Mouse (Mus musculus) forebrain, embryonic 13.5 days (tissue): ENCODE measurements at regions not wholly inside any gene's neighbourhood (a gene's known extent, or its start where the extent isn't known, plus 50 kb on each side); places are given as distances from the start of the nearest gene placed in this dataset.

Source experiments
- ATAC-seq: fragments of 200-750 bp; cut with Nextera tagmentation; 2 replicates; pipeline ENCODE4 v1.8.0; 2017
- H3K27ac ChIP-seq: fragments of 300-500 bp; sonication (generic); 2 replicates; pipeline ENCODE4 v1.5.1; 2015; ENCODE audit warnings: inconsistent platforms, mild to moderate bottlenecking, moderate library complexity
- H3K27me3 ChIP-seq: fragments of 300-500 bp; sonication (generic); 2 replicates; pipeline ENCODE4 v1.6.1; 2015; ENCODE audit warnings: mild to moderate bottlenecking, inconsistent platforms
- H3K36me3 ChIP-seq: fragments of 300-500 bp; sonication (generic); 2 replicates; pipeline ENCODE4 v1.6.1; 2015; ENCODE audit warnings: mild to moderate bottlenecking, inconsistent platforms; ENCODE audit not compliant: poor library complexity, severe bottlenecking
- H3K4me1 ChIP-seq: fragments of 300-500 bp; sonication (generic); 2 replicates; pipeline ENCODE4 v1.6.1; 2015; ENCODE audit warnings: inconsistent platforms
- H3K4me2 ChIP-seq: fragments of 300-500 bp; sonication (generic); 2 replicates; pipeline ENCODE4 v1.6.1; 2015; ENCODE audit warnings: inconsistent platforms, mild to moderate bottlenecking, moderate library complexity
- H3K4me3 ChIP-seq: fragments of 300-500 bp; sonication (generic); 2 replicates; pipeline ENCODE4 v1.5.1; 2015; ENCODE audit warnings: mild to moderate bottlenecking, inconsistent platforms
- H3K9ac ChIP-seq: fragments of 300-500 bp; sonication (generic); 2 replicates; pipeline ENCODE4 v1.6.1; 2015; ENCODE audit warnings: mild to moderate bottlenecking, inconsistent platforms
- H3K9me3 ChIP-seq: fragments of 300-500 bp; sonication (generic); replicated peaks from 2 replicates; pipeline ENCODE4 v1.6.1; 2016; ENCODE audit warnings: inconsistent platforms
- WGBS: fragments of 180-500 bp; shearing (Covaris S2); methylation state at CpG from one replicate; pipeline ENCODE4 v1.1.7; 2015; 5-methylcytosine and 5-hydroxymethylcytosine counted together

DNA sequence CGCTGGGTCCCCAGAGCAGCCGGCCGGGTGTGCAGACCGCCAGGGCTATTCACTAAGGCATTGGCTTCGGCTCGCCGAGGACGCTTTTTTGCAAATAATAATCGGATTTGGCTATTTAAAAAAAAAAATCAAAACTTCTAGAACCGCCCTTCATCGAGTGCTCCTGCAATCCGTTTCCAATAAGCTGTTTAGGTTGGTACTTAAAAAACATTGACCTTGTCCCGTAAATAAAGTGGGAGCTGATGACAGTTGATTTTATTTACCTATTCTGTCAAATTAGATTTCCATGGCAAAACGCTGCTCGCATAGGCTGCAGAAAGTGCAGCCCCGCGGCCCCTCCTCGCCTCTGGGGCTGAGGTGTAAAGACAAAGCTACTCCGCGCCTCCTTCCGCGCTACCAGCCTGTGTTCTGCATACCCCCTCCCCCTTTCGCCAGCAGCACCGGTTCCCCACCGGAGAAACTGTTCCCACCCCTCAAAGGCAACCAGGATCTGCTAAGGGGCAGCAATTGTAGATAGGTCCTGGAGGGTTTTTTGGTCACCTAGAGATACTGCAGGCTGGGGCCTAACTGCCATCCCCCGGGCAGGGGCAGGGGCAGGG, 78.0 kb upstream of the Tbca start:
- peaks cover 33% of the 10 kb centered on the region for H3K4me1 ChIP-seq
- no peak for ATAC-seq
- H3K27me3 ChIP-seq, result peaks cover 97% of the 10 kb centered on the region
- no peak overlapping the region for H3K27ac ChIP-seq
- H3K4me3 ChIP-seq, result peak overlapping the region; percentile 26
- no peaks in the 10 kb centered on the region for H3K36me3 ChIP-seq
- peak overlapping the region; percentile 12 for H3K9ac ChIP-seq
- under 1% methylated on average over 26 of the region's 26 CpGs for whole genome bisulfite sequencing
- H3K4me2 ChIP-seq, result peak overlapping the region; percentile 60
- no peaks in the 10 kb centered on the region for H3K9me3 ChIP-seq

- H3K9me3 ChIP-seq, result no peaks in the 10 kb centered on the region
- H3K4me2 ChIP-seq, result no peak overlapping the region
- H3K9ac ChIP-seq, result no peak overlapping the region
- H3K4me1 ChIP-seq, result peaks cover 19% of the 10 kb centered on the region
- 61% methylated on average over 3 of the region's 3 CpGs for WGBS
- H3K4me3 ChIP-seq, result no peak overlapping the region
- H3K27ac ChIP-seq, result no peak overlapping the region
- H3K36me3 ChIP-seq, result no peaks in the 10 kb centered on the region
- no peak for ATAC-seq
- H3K27me3 ChIP-seq, result peaks cover 73% of the 10 kb centered on the region
These were observed 75.3 kb upstream of the Tbca start for GRCm38 (mm10) chr13:94713451-94713850.

GRCm38 (mm10) chr13:94721625-94722024, 67.1 kb upstream of the Tbca start:
- 89% methylated on average over 4 of the region's 4 CpGs for WGBS

More at GRCm38 (mm10) chr13:94721625-94722024, 67.1 kb upstream of the Tbca start:
- no peak overlapping the region for H3K4me3 ChIP-seq
- H3K4me1 ChIP-seq, result no peaks in the 10 kb centered on the region
- H3K9ac ChIP-seq, result no peak overlapping the region
- no peak overlapping the region for H3K4me2 ChIP-seq
- H3K27ac ChIP-seq, result no peak overlapping the region
- ATAC-seq, result no peak
- H3K9me3 ChIP-seq, result no peaks in the 10 kb centered on the region
- H3K36me3 ChIP-seq, result no peaks in the 10 kb centered on the region
- H3K27me3 ChIP-seq, result 0 out of 2 replicates have a peak, but pooled peaks cover 4% of the 10 kb centered on the region
